Mouse (Mus musculus): ENCODE data around the gene Gm20708. TPM values are rescaled to one million over a fixed set of nuclear protein-coding genes. Genes with fewer than 3 reads are reported as not detected.

The Gm20708 gene
- 0.86 and 1.1 TPM in 2 replicates for polyA plus RNA-seq (2012; rRNA removed)

DNA sequence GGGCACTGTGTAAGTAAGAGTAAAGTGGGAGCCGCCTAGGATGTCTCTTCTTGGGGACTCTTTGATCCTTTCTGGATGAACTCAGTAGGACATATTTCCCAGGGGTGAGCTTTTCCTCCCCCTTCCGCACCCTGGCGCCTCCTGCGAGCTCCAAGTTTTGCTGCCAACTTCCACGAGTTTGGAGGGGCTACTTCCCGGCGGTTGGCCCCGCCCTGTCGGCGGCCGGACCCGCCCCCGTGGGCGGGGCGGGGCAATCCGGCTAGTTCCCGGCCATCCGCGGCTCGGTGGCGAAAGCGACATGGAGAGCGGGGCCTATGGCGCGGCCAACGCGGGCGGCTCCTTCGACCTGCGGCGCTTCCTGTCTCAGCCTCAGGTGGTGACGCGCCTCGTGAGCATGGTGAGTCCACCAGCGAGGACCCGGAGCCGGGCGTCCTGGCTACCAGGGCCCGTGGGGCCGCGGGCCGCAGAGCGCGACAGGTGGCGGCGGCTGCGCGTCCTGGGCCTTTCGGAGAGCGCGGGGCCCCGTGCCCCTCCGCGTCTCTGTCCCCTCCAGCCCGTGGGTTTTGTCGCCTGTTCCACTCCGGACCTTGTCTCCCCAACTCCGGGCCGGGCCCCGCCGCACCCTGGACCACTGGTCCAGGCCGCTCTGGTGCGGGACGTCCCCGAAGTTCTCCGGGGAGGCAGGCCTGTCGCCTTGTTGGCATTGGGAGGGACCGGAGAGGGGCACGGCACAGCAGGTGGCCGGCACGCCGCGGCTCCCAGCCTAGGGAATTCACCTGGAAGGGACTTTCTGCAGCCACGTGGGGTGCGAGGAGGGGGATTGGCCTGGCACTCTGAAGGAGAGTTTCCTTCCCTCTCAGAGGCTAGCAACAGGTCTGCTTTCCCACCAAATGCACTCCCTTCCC is at the start of gene Gm20708, which contains the start of gene Syngr2:
TSS of gene Gm20708 (plus strand) at position 262 of the 905 bp plus-strand sequence.
TSS of gene Syngr2 (plus strand) at position 262 of the 905 bp plus-strand sequence.
- no peaks in the 10 kb centered on the region for H3K4me1 ChIP-seq (ENCODE audit: control insufficient read depth, insufficient read depth, low read length)
- H3K27ac ChIP-seq (ENCODE audit: insufficient read depth, low read length), result peak within 1 kb of the TSS; percentile 9; the same call in 1 of the 2 replicates
- TF ChIP-seq CTCF (IDR thresholded peaks at IDR 0.05; ENCODE audit: extremely low read depth, insufficient read depth, low read length), result no peak
- no peak for TF ChIP-seq POLR2A (IDR thresholded peaks at IDR 0.05; ENCODE audit: extremely low read depth, insufficient read depth, low read length)
- H3K4me3 ChIP-seq (ENCODE audit: insufficient read depth, low read length), result peak within 1 kb of the TSS; percentile 55

DNA sequence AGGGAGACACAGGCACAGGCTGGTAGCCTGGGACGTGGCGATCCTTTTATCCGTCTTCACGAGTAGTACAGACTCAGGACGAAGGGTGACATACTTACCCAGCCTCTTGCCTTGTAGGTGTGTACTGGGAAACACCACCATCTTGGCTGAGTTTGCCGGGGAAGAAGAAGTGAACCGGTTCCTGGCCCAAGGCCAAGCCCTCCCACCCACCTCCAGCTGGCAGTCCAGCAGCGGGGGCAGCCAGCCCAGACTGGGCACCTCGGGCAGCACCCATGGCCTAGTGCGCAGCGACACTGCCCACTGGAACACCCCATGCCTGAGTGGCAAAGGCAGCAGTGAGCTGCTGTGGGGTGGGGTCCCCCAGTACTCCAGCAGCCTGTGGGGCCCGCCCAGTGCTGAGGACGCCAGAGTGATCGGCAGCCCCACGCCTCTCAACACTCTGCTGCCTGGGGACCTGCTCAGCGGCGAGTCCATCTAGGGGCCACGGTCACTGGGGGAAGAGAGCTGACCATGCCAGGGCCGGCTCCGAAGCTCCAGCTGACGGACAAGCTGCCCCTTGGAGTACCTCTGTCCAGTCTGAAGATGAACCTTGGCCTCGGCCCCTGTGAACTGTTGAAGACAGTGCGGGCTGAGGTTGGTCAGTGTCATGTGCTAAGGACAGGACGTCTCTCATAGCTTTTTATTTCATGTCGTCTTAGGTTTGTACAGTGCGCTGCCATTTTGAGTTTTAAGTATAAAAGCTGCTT is 48.9 kb upstream of the Gm20708 start:
- TF ChIP-seq POLR2A (IDR thresholded peaks at IDR 0.05; ENCODE audit: extremely low read depth, insufficient read depth, low read length) (no peak), CTCF (IDR thresholded peaks at IDR 0.05; ENCODE audit: extremely low read depth, insufficient read depth, low read length) (no peak)
- Histone ChIP-seq H3K4me1 (ENCODE audit: control insufficient read depth, insufficient read depth, low read length) (peaks cover 1% of the 10 kb centered on the region; the same call in 1 of the 2 replicates), H3K27ac (ENCODE audit: insufficient read depth, low read length) (no peak overlapping the region), H3K4me3 (ENCODE audit: insufficient read depth, low read length) (no peak overlapping the region)

- TF ChIP-seq CTCF (IDR thresholded peaks at IDR 0.05; ENCODE audit: extremely low read depth, insufficient read depth, low read length) (no peak), POLR2A (IDR thresholded peaks at IDR 0.05; ENCODE audit: extremely low read depth, insufficient read depth, low read length) (no peak)
- H3K4me1 ChIP-seq (ENCODE audit: control insufficient read depth, insufficient read depth, low read length), result peaks cover 1% of the 10 kb centered on the region; the same call in 1 of the 2 replicates
- no peak overlapping the region for H3K4me3 ChIP-seq (ENCODE audit: insufficient read depth, low read length)
- no peak overlapping the region for H3K27ac ChIP-seq (ENCODE audit: insufficient read depth, low read length)
Observed at GRCm38 (mm10) chr11:117761801-117762200, 47.7 kb upstream of the Gm20708 start.

DNA sequence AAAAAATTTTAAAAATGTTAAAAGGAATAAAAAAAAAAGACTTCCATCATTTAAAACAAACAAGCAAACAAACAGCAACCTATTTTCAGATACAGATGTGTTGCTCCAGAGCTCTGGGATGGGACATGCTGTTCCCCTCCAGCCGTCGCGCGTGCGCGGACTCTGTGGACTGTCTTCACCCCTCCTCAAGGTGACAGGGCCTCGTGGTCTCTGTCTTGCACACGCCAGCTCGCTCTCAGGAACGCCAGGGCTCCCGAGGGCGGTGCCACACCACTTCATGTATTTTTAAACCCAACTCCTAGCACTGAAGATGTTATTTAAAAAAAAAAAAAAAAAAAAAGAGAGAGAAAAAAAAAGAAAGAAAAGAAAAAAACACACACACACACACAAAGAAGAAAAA is 47.2 kb upstream of the Gm20708 start:
- no peak overlapping the region for H3K4me3 ChIP-seq (ENCODE audit: insufficient read depth, low read length)
- TF ChIP-seq CTCF (IDR thresholded peaks at IDR 0.05; ENCODE audit: extremely low read depth, insufficient read depth, low read length), result no peak
- no peak for TF ChIP-seq POLR2A (IDR thresholded peaks at IDR 0.05; ENCODE audit: extremely low read depth, insufficient read depth, low read length)
- peaks cover 1% of the 10 kb centered on the region; the same call in 1 of the 2 replicates for H3K4me1 ChIP-seq (ENCODE audit: control insufficient read depth, insufficient read depth, low read length)
- no peak overlapping the region for H3K27ac ChIP-seq (ENCODE audit: insufficient read depth, low read length)

DNA sequence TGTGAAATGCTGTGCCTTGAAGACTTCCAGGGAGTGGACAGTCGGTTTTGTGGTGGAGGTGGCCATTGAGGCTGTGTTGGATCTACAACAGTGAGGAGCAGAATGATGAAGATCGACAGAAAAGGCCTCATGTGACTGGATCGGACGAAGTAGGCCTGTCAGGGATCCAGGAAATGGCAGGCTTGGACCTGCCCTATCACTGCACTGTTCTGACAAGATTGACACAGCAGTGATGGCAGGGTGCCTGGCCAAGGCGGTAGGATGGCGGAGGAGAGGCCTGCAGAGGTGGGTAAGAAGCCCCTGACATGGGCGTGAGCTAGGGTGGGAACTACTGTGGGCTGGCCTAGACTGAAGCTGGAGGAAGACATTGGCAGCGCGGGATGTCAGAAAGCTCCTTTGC is 45.1 kb upstream of the Gm20708 start:
- Histone ChIP-seq H3K27ac (ENCODE audit: insufficient read depth, low read length) (no peak overlapping the region), H3K4me1 (ENCODE audit: control insufficient read depth, insufficient read depth, low read length) (peaks cover 1% of the 10 kb centered on the region; the same call in 1 of the 2 replicates), H3K4me3 (ENCODE audit: insufficient read depth, low read length) (no peak overlapping the region)
- TF ChIP-seq CTCF (IDR thresholded peaks at IDR 0.05; ENCODE audit: extremely low read depth, insufficient read depth, low read length) (no peak), POLR2A (IDR thresholded peaks at IDR 0.05; ENCODE audit: extremely low read depth, insufficient read depth, low read length) (no peak)

- H3K27ac ChIP-seq (ENCODE audit: insufficient read depth, low read length), result no peak overlapping the region
- no peak overlapping the region for H3K4me3 ChIP-seq (ENCODE audit: insufficient read depth, low read length)
- peaks cover 1% of the 10 kb centered on the region; the same call in 1 of the 2 replicates for H3K4me1 ChIP-seq (ENCODE audit: control insufficient read depth, insufficient read depth, low read length)
- TF ChIP-seq POLR2A (IDR thresholded peaks at IDR 0.05; ENCODE audit: extremely low read depth, insufficient read depth, low read length), result no peak
- TF ChIP-seq CTCF (IDR thresholded peaks at IDR 0.05; ENCODE audit: extremely low read depth, insufficient read depth, low read length), result no peak
Observed at GRCm38 (mm10) chr11:117765361-117765760, 44.1 kb upstream of the Gm20708 start.

DNA sequence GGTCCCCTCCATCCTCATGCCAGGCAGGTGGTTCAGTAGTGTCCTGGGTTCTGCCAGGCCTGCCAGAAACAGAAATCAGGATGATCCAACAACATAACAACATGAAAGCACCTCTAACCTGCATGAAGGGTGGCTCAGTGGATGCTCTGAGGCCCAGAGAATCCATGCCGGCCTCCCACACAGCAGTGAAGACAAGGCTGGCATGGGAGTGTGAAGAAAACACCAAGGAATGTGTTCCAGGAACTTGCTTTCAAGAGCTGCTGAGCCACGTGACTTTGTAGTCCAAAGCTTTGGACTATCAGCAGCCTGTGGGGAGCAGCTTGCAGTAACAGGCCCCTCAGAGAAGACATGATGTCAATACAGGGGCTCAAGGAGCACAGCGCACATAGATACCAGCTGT is 43.2 kb upstream of the Gm20708 start:
- TF ChIP-seq CTCF (IDR thresholded peaks at IDR 0.05; ENCODE audit: extremely low read depth, insufficient read depth, low read length) (no peak), POLR2A (IDR thresholded peaks at IDR 0.05; ENCODE audit: extremely low read depth, insufficient read depth, low read length) (no peak)
- H3K4me1 ChIP-seq (ENCODE audit: control insufficient read depth, insufficient read depth, low read length), result peaks cover 1% of the 10 kb centered on the region; the same call in 1 of the 2 replicates
- H3K4me3 ChIP-seq (ENCODE audit: insufficient read depth, low read length), result no peak overlapping the region
- H3K27ac ChIP-seq (ENCODE audit: insufficient read depth, low read length), result no peak overlapping the region

DNA sequence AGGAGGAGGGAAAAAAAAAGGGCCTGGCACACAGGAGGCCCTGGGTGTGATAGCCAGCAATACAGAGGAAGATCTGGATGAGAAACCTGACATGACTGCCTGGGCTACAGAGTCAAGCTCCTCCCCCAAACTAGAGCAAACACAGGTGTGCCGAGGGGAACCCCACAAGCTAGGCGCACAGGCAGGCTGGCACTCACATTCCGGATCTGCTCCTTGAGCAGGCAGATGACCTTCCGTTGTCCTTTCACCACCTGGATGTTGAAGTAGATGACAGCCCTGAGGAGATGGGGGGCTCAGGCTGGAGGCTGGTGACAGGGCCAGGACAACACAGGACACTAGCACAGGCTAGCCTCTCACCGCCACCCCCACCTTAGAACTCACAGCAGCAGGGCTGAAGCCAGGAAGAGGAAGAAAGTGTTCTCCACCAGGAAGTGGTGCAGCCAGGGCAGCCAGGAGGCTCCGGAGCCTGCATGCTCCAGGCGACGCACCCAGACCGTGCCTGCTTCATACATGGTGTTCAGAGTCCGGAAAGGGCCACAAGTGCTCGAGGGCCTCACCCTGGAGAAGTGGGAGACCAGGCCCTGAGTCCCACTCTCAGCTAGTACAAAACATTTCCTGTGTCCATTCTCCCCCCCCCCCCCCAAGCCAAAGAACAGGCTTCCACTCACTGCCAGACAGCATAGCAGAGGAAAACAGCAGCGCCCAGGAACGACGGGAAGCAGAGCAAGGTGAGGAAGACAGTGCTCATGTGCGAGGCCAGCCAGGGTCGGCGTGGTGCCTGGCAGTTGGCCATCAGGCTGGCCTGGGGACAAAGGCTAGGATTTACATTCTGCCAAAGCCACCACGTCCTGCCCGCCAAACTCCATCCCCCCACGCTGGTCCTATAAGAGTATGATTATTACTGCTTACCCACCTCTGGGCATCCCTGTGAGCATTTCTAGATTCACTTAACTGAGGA is 40.5 kb upstream of the Gm20708 start:
- Histone ChIP-seq H3K4me3 (ENCODE audit: insufficient read depth, low read length) (no peak overlapping the region), H3K27ac (ENCODE audit: insufficient read depth, low read length) (no peak overlapping the region), H3K4me1 (ENCODE audit: control insufficient read depth, insufficient read depth, low read length) (no peaks in the 10 kb centered on the region)
- TF ChIP-seq CTCF (IDR thresholded peaks at IDR 0.05; ENCODE audit: extremely low read depth, insufficient read depth, low read length) (no peak), POLR2A (IDR thresholded peaks at IDR 0.05; ENCODE audit: extremely low read depth, insufficient read depth, low read length) (no peak)
